Mouse (Mus musculus) heart, embryonic 13.5 days (tissue): ENCODE results near the gene Tnik. TPM values are rescaled to one million over a fixed set of nuclear protein-coding genes. Genes with fewer than 3 reads are reported as not detected.

Source experiments
- ATAC-seq: fragments of 200-750 bp; cut with Nextera tagmentation; 2 replicates; pipeline ENCODE4 v1.8.0; 2017; ENCODE audit warnings: moderate TSS enrichment; ENCODE audit not compliant: insufficient number of reproducible peaks, low FRiP score, low TSS enrichment; ENCODE audit errors: extremely low read depth
- H3K27ac ChIP-seq: fragments of 300-500 bp; sonication (generic); replicated peaks from 2 replicates; pipeline ENCODE4 v1.5.1; 2015; ENCODE audit warnings: moderate library complexity, mild to moderate bottlenecking, inconsistent platforms
- H3K27me3 ChIP-seq: fragments of 300-500 bp; sonication (generic); replicated peaks from 2 replicates; pipeline ENCODE4 v1.6.1; 2015; ENCODE audit warnings: mild to moderate bottlenecking, inconsistent platforms
- H3K36me3 ChIP-seq: fragments of 300-500 bp; sonication (generic); 2 replicates; pipeline ENCODE4 v1.6.1; 2015; ENCODE audit warnings: mild to moderate bottlenecking, inconsistent platforms
- H3K4me1 ChIP-seq: fragments of 300-500 bp; sonication (generic); 2 replicates; pipeline ENCODE4 v1.6.1; 2015; ENCODE audit warnings: inconsistent platforms
- H3K4me2 ChIP-seq: fragments of 300-500 bp; sonication (generic); 2 replicates; pipeline ENCODE4 v1.6.1; 2015; ENCODE audit warnings: inconsistent platforms, mild to moderate bottlenecking, moderate library complexity
- H3K4me3 ChIP-seq: fragments of 300-500 bp; sonication (generic); 2 replicates; pipeline ENCODE4 v1.5.1; 2015; ENCODE audit warnings: moderate library complexity, mild to moderate bottlenecking, inconsistent platforms
- H3K9ac ChIP-seq: fragments of 300-500 bp; sonication (generic); 2 replicates; pipeline ENCODE4 v1.6.1; 2015; ENCODE audit warnings: inconsistent platforms, mild to moderate bottlenecking, moderate library complexity
- H3K9me3 ChIP-seq: fragments of 300-500 bp; sonication (generic); 2 replicates; pipeline ENCODE4 v1.6.1; 2016; ENCODE audit warnings: inconsistent platforms
- WGBS: fragments of 180-500 bp; shearing (Covaris S2); methylation state at CpG from one replicate; pipeline ENCODE4 v1.1.7; 2015; ENCODE audit warnings: mixed read lengths; 5-methylcytosine and 5-hydroxymethylcytosine counted together
- polyA plus RNA-seq: library from polyadenylated mRNA; unstranded; fragments of >200 nt; fragmentation: Nextera tagmentation; extraction: Ambion mirVana; gene quantifications from 2 replicates; pipeline ENCODE4 v1.2.1, GENCODE M21; 2015

Tnik gene
- polyA plus RNA-seq, 1 experiment from 2014 or later: 8.3 TPM

DNA sequence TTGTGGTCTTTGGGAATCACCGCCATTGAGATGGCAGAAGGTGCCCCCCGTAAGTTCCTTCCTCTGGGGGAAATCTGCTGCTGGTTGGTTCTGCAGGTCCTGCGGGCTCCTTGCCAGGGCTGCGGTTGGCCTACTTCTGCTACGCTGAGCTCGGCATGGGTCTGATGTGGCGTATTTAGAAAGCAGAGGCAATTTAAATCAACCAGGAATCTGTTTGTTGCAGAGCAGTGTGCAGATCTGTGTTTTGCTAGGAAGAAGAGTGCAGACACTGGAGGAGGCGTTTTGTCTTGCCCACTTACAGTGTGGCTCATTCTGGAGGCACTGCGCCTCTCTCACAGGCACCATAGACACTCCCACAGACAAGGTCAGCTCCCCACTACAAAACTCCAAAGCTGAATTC lies 291.9 kb downstream of the Tnik start:
- Histone ChIP-seq H3K27me3 (peaks cover 45% of the 10 kb centered on the region), H3K27ac (no peak overlapping the region), H3K4me2 (no peak overlapping the region), H3K4me1 (peaks cover 36% of the 10 kb centered on the region), H3K9me3 (no peaks in the 10 kb centered on the region), H3K9ac (no peak overlapping the region), H3K36me3 (no peaks in the 10 kb centered on the region), H3K4me3 (no peak overlapping the region)
- 86% methylated on average over 9 of the region's 9 CpGs for WGBS
- ATAC-seq: no peak

GRCm38 (mm10) chr3:28555795-28556570 lies 293.0 kb downstream of the Tnik start:
- peak overlapping the region; percentile 20; the same call in 1 of the 2 replicates for H3K27ac ChIP-seq
- H3K9ac ChIP-seq: peak overlapping the region; percentile 47; the same call in 1 of the 2 replicates
- no peaks in the 10 kb centered on the region for H3K36me3 ChIP-seq
- peaks cover 38% of the 10 kb centered on the region for H3K27me3 ChIP-seq
- H3K4me3 ChIP-seq: no peak overlapping the region
- H3K9me3 ChIP-seq: no peaks in the 10 kb centered on the region
- H3K4me2 ChIP-seq: no peak overlapping the region
- WGBS: 36% methylated on average over 7 of the region's 7 CpGs
- ATAC-seq: no peak
- peaks cover 36% of the 10 kb centered on the region for H3K4me1 ChIP-seq

DNA sequence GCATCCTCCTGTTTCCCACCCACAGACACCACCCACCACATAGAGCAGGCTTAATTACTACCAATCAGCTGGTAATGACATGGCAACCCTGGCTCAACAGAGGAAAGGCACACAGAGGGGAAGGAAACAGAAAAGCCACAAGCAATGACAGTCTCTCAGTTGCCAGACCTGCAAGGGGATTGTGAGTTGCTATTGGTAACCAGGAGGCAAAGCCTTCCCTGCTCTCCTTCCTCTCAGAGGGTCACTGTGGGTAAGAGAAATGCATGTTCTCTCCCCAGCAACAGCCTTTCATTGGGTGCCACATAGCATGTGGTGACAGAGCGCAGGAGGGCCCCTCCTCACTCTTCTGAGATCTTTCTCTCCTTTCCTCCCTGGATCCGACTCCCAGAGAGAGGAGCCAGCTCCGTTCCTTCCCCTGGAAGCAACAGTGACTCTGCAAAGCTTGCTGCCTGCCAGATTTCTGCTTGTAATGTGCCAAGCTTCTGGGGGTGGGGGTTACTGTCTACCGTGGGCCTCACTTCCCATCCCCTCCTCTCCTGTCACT lies 295.4 kb downstream of the Tnik start:
- H3K4me1 ChIP-seq: peaks cover 43% of the 10 kb centered on the region
- H3K4me3 ChIP-seq: no peak overlapping the region
- H3K9me3 ChIP-seq: no peaks in the 10 kb centered on the region
- WGBS: 30% methylated on average over 4 of the region's 4 CpGs
- H3K36me3 ChIP-seq: no peaks in the 10 kb centered on the region
- H3K27me3 ChIP-seq: peaks cover 24% of the 10 kb centered on the region
- peak overlapping the region; percentile 39; the same call in 1 of the 2 replicates for H3K27ac ChIP-seq
- H3K4me2 ChIP-seq: no peak overlapping the region
- H3K9ac ChIP-seq: peak overlapping the region; percentile 28; the same call in 1 of the 2 replicates
- peak; percentile 41; the same call in 1 of the 2 replicates for ATAC-seq

- Histone ChIP-seq H3K27me3 (peaks cover 20% of the 10 kb centered on the region), H3K4me3 (no peak overlapping the region), H3K27ac (no peak overlapping the region; the same call in 1 of the 2 replicates), H3K9ac (no peak overlapping the region), H3K4me1 (peaks cover 19% of the 10 kb centered on the region), H3K9me3 (no peaks in the 10 kb centered on the region), H3K4me2 (no peak overlapping the region), H3K36me3 (peaks cover 5% of the 10 kb centered on the region)
- ATAC-seq: no peak
- WGBS: 27% methylated on average over 4 of the region's 4 CpGs
These were observed 298.4 kb downstream of the Tnik start for GRCm38 (mm10) chr3:28561408-28561807.

DNA sequence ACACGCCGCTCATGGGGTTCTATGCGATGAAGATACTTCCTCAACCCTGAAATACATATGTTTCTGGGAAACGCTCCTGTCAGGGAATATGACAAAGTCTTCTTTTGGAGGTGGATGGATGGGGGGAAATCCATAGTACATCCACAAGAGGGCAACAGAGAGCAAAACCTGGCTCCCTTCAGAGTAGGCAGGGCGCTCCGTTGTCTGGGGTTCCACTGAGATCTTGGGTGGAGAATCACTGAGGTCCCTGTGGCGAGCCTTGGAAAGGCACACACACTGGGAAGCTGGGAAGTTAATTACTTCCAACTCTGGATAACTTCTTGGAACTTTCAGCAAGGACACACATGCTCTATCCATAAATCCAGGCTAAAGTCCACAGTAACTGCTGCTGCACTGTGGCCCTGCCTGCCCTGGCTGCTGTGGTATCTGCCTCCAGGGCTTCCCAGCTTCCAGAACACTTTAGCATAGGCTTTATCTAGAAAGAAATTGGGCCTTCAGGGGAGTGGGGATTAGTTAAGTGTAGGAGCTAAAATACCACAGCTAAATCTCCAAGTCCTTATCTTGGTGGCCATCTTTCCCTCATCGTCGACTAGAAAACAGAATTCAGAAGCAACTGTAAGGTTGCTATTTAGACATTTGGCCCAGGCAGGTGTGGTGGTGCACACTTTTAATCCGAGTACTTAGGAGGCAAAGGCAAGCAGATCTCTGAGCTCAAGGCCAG lies 299.8 kb downstream of the Tnik start:
- no peak overlapping the region for H3K27ac ChIP-seq
- no peak overlapping the region for H3K9ac ChIP-seq
- ATAC-seq: no peak
- H3K9me3 ChIP-seq: no peaks in the 10 kb centered on the region
- peaks cover 7% of the 10 kb centered on the region for H3K36me3 ChIP-seq
- WGBS: 59% methylated on average over 10 of the region's 10 CpGs
- no peak overlapping the region for H3K4me2 ChIP-seq
- H3K4me1 ChIP-seq: peaks cover 18% of the 10 kb centered on the region
- H3K27me3 ChIP-seq: peaks cover 8% of the 10 kb centered on the region; the same call in 1 of the 2 replicates
- no peak overlapping the region for H3K4me3 ChIP-seq

GRCm38 (mm10) chr3:28564370-28565357 lies 301.6 kb downstream of the Tnik start:
- H3K9me3 ChIP-seq: no peaks in the 10 kb centered on the region

DNA sequence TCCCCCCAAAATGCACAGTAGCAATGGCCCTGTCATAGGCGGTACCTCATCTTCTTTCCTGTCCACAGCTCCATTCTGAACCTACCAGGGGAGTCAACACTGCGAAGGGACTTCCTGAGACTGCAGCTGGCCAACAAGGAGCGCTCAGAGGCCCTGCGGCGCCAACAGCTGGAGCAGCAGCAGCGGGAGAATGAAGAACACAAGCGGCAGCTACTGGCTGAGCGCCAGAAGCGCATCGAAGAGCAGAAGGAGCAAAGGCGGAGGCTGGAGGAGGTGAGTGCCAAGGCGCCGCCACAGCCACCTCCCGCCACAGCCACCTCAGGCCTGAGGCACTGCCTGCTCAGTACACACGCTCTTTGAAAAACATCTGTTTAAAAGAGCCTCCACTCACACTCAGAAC lies 314.3 kb downstream of the Tnik start:
- no peak overlapping the region for H3K27ac ChIP-seq
- peak overlapping the region; percentile 37 for H3K4me2 ChIP-seq
- H3K9ac ChIP-seq: no peak overlapping the region
- H3K4me3 ChIP-seq: no peak overlapping the region
- no peak for ATAC-seq
- H3K4me1 ChIP-seq: peaks cover 9% of the 10 kb centered on the region
- no peaks in the 10 kb centered on the region for H3K27me3 ChIP-seq
- 16% methylated on average over 15 of the region's 15 CpGs for WGBS
- H3K36me3 ChIP-seq: no peaks in the 10 kb centered on the region
- H3K9me3 ChIP-seq: no peaks in the 10 kb centered on the region

More at GRCm38 (mm10) chr3:28564370-28565357, 301.6 kb downstream of the Tnik start:
- no peak overlapping the region for H3K4me2 ChIP-seq
- WGBS: 69% methylated on average over 12 of the region's 12 CpGs
- H3K4me3 ChIP-seq: no peak overlapping the region
- peaks cover 7% of the 10 kb centered on the region; the same call in 1 of the 2 replicates for H3K4me1 ChIP-seq
- peaks cover 7% of the 10 kb centered on the region for H3K36me3 ChIP-seq
- ATAC-seq: no peak
- 0 out of 2 replicates have a peak, but pooled peaks cover 2% of the 10 kb centered on the region for H3K27me3 ChIP-seq
- no peak overlapping the region for H3K27ac ChIP-seq
- no peak overlapping the region for H3K9ac ChIP-seq

GRCm38 (mm10) chr3:28578950-28579615 lies 316.1 kb downstream of the Tnik start:
- no peak for ATAC-seq
- H3K9ac ChIP-seq: no peak overlapping the region
- H3K9me3 ChIP-seq: no peaks in the 10 kb centered on the region

DNA sequence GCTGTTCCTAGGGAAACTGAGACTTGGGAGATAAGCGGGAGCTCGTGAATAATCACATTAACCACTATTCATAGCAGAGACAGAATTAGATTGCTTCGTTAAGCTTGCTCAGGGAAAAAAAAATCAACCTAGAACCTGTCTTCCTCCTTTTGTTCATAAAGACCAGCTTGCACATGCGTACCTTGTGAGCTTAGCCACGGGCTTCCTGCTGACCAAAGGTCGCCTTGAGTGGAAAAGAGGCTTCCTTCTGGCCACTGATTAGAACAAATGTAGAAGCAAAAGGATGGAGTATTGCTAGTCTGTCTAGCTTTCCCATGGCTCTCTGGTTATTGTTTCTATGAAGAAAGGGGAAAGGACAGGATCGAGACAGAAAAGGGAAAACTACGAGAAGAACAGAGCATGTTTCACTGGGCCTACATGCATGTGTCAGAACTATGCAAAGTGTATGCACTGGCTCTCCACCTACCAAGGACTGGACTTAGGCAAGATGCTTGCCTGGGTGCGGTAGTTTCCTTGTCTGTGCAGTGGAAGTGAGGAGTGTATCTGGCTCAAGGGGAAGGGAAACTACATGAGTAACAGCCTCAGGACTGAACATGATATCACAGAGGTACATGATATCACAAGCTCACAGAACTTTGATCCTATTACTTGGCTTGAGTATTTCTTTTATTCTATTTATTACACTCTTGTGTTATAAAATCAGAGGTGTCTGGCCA lies 322.9 kb downstream of the Tnik start:
- no peak for ATAC-seq
- Histone ChIP-seq H3K4me2 (no peak overlapping the region), H3K27ac (no peak overlapping the region)

More at GRCm38 (mm10) chr3:28578950-28579615, 316.1 kb downstream of the Tnik start:
- Histone ChIP-seq H3K4me3 (no peak overlapping the region), H3K36me3 (0 out of 2 replicates have a peak, but pooled peaks cover 3% of the 10 kb centered on the region), H3K4me2 (no peak overlapping the region), H3K27me3 (no peaks in the 10 kb centered on the region), H3K4me1 (peaks cover 9% of the 10 kb centered on the region), H3K27ac (no peak overlapping the region)
- 85% methylated on average over 18 of the region's 18 CpGs for WGBS

More for the DNA sequence above, 322.9 kb downstream of the Tnik start:
- Histone ChIP-seq H3K9me3 (no peaks in the 10 kb centered on the region), H3K4me3 (no peak overlapping the region), H3K27me3 (no peaks in the 10 kb centered on the region), H3K36me3 (peaks cover 9% of the 10 kb centered on the region; the same call in 1 of the 2 replicates), H3K4me1 (no peaks in the 10 kb centered on the region), H3K9ac (no peak overlapping the region)
- WGBS: 66% methylated on average over 9 of the region's 9 CpGs
